Mouse (Mus musculus) 3T3-L1 (cell line): ENCODE measurements at regions not wholly inside any gene's neighbourhood (a gene's known extent, or its start where the extent isn't known, plus 50 kb on each side); places are given as distances from the start of the nearest gene placed in this dataset.

Experiments
- DNase-seq: peaks from one replicate; pipeline ENCODE4 v3.0.0-alpha.2; 2015; ENCODE audit warnings: low read depth, low spot score

DNA sequence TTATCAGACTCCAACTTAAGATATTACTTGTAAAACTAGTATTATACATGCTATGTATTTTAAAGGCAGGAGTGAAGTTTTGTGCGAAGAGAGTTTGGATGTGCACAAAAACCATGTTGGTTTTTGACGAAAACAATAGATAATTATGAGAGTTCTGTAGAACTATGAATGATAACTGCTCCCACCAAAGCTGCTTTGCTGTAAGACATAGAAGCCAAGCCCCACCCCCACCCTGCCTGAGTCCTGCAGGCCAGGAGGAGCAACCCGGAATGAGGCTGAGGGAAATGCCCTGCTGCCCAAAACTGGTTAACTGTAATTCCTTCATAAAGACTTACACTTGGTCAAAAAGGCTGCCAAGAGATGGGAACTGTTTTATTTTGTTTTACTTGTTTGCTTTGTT lies 175.8 kb downstream of the Efnb2 start:
- no peak for DNase-seq

GRCm38 (mm10) chr8:8484546-8484945 lies 176.5 kb downstream of the Efnb2 start:
- no peak for DNase-seq

- DNase-seq = no peak
Measured at GRCm38 (mm10) chr8:8482707-8483480, 178.1 kb downstream of the Efnb2 start.

GRCm38 (mm10) chr8:8477456-8477855 lies 183.6 kb downstream of the Efnb2 start:
- peak; percentile 86 for DNase-seq

GRCm38 (mm10) chr8:8468552-8468951 lies 192.5 kb downstream of the Efnb2 start:
- no peak for DNase-seq

GRCm38 (mm10) chr8:8466526-8467244 lies 194.4 kb downstream of the Efnb2 start:
- DNase-seq = no peak

- DNase-seq = no peak
Measured at GRCm38 (mm10) chr8:8462455-8462854, 198.6 kb downstream of the Efnb2 start.

DNA sequence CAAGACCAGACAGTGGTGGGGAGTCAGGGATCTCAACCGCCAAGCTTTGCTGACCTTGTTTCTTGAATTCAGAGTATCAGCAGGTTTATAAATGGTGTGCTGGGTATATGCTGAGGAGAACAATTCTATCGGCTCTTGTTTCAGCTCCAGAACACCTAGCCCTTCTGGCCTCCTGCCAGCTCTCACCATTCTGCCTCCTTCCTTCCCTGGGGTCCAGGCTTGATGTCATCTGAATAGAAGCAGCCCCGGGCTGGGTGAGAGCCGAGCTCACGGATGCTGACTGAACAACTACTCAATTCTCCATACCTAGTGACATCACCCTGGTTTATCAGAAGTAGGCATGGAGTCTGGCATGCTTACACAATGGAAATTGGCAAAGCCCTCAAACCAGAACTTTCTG lies 203.5 kb downstream of the Efnb2 start:
- DNase-seq = no peak

DNA sequence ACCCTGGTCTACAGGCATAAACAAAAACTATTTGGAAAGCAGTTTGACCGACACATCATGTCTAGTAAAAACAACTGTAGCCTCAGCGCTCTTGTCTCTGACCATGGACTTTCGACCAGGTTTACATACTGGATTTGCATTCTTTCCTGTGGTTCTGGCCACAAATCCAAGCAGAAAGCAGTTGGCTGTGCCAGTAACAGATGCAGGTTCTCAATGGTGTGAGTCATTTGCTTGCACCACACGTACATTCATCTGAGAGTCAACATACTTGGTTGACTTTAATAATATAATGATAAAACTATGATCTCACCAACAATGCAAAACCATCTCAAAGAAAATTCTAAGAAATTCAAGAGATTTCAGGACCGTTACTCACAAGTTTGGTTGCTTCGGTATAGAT lies 207.1 kb downstream of the Efnb2 start:
- peak; percentile 97 for DNase-seq

GRCm38 (mm10) chr8:8452226-8452625 lies 208.8 kb downstream of the Efnb2 start:
- peak; percentile 77 for DNase-seq

DNA sequence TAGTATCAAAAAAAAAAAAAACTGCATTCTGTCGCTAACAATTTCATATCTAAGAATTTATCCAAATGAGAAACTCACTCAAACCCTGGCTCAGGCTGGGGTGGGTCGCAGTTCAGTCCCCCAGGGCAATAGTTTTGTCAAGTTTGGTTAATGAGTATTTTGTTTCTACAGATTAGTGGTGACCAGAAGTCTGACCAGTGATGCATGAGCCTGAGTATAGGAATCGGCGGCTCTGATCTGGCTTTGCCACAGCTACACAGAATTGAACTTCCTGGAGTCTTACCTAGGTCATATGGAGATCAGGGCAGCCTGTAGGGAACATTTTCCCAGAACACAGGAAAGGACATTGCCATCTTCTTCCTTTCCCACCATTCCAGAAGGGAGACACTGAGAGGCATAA lies 212.1 kb downstream of the Efnb2 start:
- DNase-seq = no peak

GRCm38 (mm10) chr8:8441568-8441967 lies 219.5 kb downstream of the Efnb2 start:
- DNase-seq = no peak

DNA sequence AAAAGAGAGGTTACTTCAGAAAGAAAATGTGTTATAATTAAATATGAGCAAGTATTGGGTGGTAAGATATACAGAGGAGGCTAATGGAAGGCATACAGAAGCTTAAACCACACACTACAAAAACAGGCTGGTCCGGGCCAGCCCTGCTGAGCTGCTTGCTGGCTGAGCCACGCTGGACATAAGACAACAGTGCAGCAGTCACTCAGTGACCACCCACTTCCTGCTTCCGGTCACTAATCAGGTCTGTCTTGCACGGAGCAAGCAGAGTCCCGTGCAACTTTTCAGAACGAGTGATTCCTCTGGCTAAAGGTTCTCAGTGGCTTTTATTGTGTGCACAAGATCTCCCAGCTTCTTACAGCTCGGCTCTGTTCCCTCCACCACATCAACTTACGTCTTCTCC lies 220.1 kb downstream of the Efnb2 start:
- DNase-seq = no peak

- no peak for DNase-seq
Measured at GRCm38 (mm10) chr8:8426201-8426600, 234.8 kb downstream of the Efnb2 start.

- peak; percentile 18 for DNase-seq
Measured at GRCm38 (mm10) chr8:8423443-8423842, 237.6 kb downstream of the Efnb2 start.

DNA sequence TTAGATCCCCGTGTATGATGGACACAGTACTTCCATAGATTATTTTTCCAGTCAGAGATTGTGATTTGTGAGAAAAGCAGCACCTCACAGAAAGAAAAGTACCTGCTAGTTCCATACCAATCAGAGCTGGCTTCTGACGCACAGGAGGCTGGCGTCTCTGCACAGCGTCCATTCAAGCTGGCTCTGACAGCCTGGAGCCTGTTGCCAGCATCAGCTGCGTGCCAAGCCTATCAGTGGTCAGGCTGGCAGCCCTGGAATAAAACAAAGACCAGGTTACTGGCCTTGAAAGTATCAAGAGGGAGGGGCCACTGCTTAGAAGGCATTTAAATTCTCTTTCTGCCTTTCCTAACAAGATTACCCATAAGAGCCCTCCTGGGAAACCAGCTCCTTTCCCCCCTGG lies 239.3 kb downstream of the Efnb2 start:
- no peak for DNase-seq

DNA sequence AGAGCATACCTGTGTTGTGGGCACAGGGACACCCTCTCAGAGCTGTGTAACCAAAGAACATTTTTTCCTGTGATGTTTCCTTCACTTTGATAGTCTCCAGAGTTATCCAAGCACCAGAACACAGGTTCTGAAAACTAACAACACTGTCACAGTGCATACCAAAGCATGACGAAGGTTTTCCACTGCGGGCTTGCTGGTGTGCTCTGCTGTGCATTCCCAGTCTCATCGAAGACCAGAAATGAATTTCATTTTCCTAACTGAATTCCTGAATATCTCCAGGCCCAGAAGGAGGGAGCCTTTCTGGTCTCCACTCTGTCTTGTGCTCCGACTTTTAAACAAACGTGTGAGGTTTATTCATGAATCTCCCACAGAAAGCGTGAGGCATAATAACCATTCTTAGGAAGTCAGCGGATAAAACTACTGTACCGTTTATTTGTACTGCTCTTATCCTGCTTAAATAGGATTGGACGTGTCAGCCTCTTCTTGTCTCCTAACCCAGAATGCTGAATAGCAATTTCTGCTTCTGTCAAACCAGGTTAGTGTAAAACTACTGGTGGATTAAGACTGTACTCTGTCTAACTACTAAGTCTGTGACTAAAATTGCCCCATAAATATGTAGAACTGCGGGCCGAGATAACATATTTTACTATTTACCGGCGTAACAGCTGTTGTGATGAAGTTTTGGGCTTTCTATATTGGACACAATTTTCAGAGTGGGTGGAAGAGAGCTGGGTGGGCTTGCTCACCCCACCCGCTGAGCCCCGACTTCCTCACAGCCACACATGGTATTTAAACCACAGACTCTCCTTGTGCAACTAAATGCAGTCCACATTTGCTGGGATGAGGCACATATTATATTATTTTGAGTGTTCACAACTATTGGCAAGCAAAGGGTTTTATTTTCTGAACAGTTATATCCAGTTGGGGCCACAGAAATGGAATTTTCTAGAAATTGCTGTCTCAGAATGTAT lies 241.4 kb downstream of the Efnb2 start:
- DNase-seq = no peak

DNA sequence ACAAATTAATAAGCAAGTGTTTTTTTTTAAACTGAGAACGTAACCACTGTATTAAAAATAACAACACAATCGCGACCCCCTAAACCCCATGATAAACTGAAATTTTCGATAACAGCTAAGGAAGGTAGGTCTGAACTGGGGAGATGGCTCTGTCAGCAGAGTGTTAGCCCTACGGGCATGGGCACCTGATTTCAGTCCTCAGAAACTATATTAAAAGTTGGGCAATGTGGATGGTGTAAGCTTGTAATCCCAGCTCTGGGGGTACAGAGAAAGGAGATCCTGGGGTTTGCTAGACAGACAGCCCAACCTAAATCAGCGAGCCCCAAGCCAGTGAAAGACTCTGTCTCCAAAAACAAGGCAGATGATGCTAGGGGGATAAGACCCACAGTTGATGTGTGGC lies 242.1 kb downstream of the Efnb2 start:
- DNase-seq = no peak

- DNase-seq = no peak
Measured at GRCm38 (mm10) chr8:8418525-8418924, 242.5 kb downstream of the Efnb2 start.

DNA sequence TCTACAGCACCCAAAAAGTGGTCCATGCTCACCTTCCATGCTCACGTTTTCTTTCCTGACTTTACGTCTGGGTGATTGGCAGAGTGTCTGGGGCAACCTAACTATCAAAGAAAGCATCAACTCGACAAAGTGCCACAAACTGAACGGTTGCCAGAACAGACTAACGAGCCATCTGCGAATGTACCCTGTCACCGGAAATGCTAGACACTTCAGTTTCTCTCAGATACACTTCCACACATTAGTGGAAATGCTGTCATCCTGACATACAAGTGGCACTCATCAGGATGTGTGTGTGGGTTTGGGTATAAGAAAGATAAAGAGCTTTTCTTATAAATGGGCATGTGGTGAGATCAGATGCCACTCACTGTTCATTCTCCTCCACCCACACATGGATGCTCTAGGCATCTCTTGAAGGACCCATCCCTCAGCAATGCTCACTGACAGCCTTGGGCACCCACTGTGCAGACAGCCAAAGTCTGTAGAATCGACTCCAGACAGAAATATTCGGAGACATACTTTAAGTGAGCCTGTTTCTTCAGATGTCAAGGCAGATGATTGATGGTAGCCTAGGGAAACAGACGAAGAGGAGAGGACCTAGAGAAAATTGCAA lies 244.8 kb downstream of the Efnb2 start:
- DNase-seq = no peak

- no peak for DNase-seq
Measured at GRCm38 (mm10) chr8:8407357-8407756, 253.7 kb downstream of the Efnb2 start.

- DNase-seq = no peak
Measured at GRCm38 (mm10) chr8:8403410-8403809, 257.6 kb downstream of the Efnb2 start.
